Mouse (Mus musculus) stomach, embryonic 14.5 days (tissue): ENCODE data around the gene Anxa1. TPM values are rescaled to one million over a fixed set of nuclear protein-coding genes. Genes with fewer than 3 reads are reported as not detected.

Source experiments
- ATAC-seq: fragments of 200-750 bp; cut with Nextera tagmentation; 2 replicates; pipeline ENCODE4 v1.8.0; 2017; ENCODE audit warnings: low read depth, moderate TSS enrichment; ENCODE audit not compliant: insufficient number of reproducible peaks, insufficient read depth, low FRiP score
- H3K27ac ChIP-seq: fragments of 300-500 bp; sonication (generic); 2 replicates; pipeline ENCODE4 v1.5.1; 2014; ENCODE audit warnings: mild to moderate bottlenecking, low read length, moderate library complexity, mixed read lengths
- H3K27me3 ChIP-seq: fragments of 300-500 bp; sonication (generic); 2 replicates; pipeline ENCODE4 v1.6.1; 2014; ENCODE audit warnings: low read length, control low read depth, mixed read lengths; ENCODE audit not compliant: control insufficient read depth, insufficient read depth
- H3K36me3 ChIP-seq: fragments of 300-500 bp; sonication (generic); 2 replicates; pipeline ENCODE4 v1.6.1; 2014; ENCODE audit warnings: mild to moderate bottlenecking, control low read depth, low read length, moderate library complexity, mixed read lengths; ENCODE audit not compliant: control insufficient read depth, insufficient read depth
- H3K4me1 ChIP-seq: fragments of 300-500 bp; sonication (generic); 2 replicates; pipeline ENCODE4 v1.6.1; 2014; ENCODE audit warnings: low read length, control low read depth, mixed read lengths; ENCODE audit not compliant: control insufficient read depth, insufficient read depth
- H3K4me2 ChIP-seq: fragments of 300-500 bp; sonication (generic); replicated peaks from 2 replicates; pipeline ENCODE4 v1.6.1; 2014; ENCODE audit warnings: low read depth, low read length, control low read depth
- H3K4me3 ChIP-seq: fragments of 300-500 bp; sonication (generic); 2 replicates; pipeline ENCODE4 v1.5.1; 2014; ENCODE audit warnings: low read depth, low read length, control low read depth
- H3K9ac ChIP-seq: fragments of 300-500 bp; sonication (generic); replicated peaks from 2 replicates; pipeline ENCODE4 v1.6.1; 2014; ENCODE audit warnings: low read depth, mild to moderate bottlenecking, control low read depth, low read length, moderate library complexity, mixed read lengths
- H3K9me3 ChIP-seq: fragments of 300-500 bp; sonication (generic); 2 replicates; pipeline ENCODE4 v1.6.1; 2016; ENCODE audit warnings: low read depth, low read length, control low read depth; ENCODE audit not compliant: control insufficient read depth
- WGBS: fragments of 180-500 bp; shearing (Covaris S2); extraction: QIAGEN DNeasy Blood & Tissue Kit; methylation state at CpG from one replicate; pipeline ENCODE4 v1.1.7; 2014; 5-methylcytosine and 5-hydroxymethylcytosine counted together
- polyA plus RNA-seq: library from polyadenylated mRNA; unstranded; fragments of >200 nt; fragmentation: Nextera tagmentation; extraction: Ambion mirVana; gene quantifications from 2 replicates; pipeline ENCODE4 v1.2.1, GENCODE M21; 2014

The Anxa1 gene
- polyA plus RNA-seq, 1 experiment from 2014 or later: 417 TPM

- no peaks in the 10 kb centered on the region for H3K27me3 ChIP-seq
- H3K4me1 ChIP-seq: 0 out of 2 replicates have a peak, but pooled peaks cover 2% of the 10 kb centered on the region
- H3K9ac ChIP-seq: no peak overlapping the region
- peak overlapping the region; percentile 27; the same call in 1 of the 2 replicates for H3K27ac ChIP-seq
- H3K36me3 ChIP-seq: no peaks in the 10 kb centered on the region
- no peak overlapping the region for H3K4me2 ChIP-seq
- no peak for ATAC-seq
- no peaks in the 10 kb centered on the region for H3K9me3 ChIP-seq
- WGBS: 51% methylated on average over 4 of the region's 4 CpGs
- H3K4me3 ChIP-seq: no peak overlapping the region
These were observed 14.3 kb upstream of the Anxa1 start for GRCm38 (mm10) chr19:20405015-20405414.

GRCm38 (mm10) chr19:20403740-20404139, 13.0 kb upstream of the Anxa1 start:
- Histone ChIP-seq H3K36me3 (no peaks in the 10 kb centered on the region), H3K9me3 (no peaks in the 10 kb centered on the region), H3K27me3 (no peaks in the 10 kb centered on the region), H3K4me2 (no peak overlapping the region), H3K4me1 (0 out of 2 replicates have a peak, but pooled peaks cover 2% of the 10 kb centered on the region), H3K27ac (no peak overlapping the region), H3K9ac (no peak overlapping the region), H3K4me3 (no peak overlapping the region)
- no peak for ATAC-seq
- WGBS: 71% methylated on average over 3 of the region's 3 CpGs

DNA sequence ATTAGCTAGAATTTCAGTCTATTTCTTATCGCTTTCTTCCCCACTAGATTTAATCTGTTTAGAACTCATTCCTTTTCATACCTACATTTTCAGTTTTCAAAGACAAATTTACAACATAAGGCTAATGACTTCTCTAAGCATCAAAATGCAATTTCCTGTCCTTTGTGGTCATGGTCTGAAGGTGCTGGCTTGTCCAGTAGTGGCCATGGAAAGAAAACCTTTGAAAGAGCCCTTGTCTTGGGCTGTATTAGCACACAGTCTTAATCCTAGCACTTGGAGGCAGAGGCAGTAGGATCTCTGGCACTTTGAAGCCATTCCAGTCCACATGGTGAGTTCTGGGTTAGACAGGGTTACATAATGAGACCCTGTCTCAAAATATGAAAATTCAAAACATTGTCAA, 12.5 kb upstream of the Anxa1 start:
- H3K4me2 ChIP-seq: no peak overlapping the region
- H3K36me3 ChIP-seq: no peaks in the 10 kb centered on the region
- 86% methylated on average over 1 of the region's 1 CpGs for WGBS
- H3K9ac ChIP-seq: no peak overlapping the region
- no peak overlapping the region for H3K4me3 ChIP-seq
- H3K27me3 ChIP-seq: no peaks in the 10 kb centered on the region
- 0 out of 2 replicates have a peak, but pooled peaks cover 2% of the 10 kb centered on the region for H3K4me1 ChIP-seq
- no peaks in the 10 kb centered on the region for H3K9me3 ChIP-seq
- H3K27ac ChIP-seq: no peak overlapping the region
- no peak for ATAC-seq

DNA sequence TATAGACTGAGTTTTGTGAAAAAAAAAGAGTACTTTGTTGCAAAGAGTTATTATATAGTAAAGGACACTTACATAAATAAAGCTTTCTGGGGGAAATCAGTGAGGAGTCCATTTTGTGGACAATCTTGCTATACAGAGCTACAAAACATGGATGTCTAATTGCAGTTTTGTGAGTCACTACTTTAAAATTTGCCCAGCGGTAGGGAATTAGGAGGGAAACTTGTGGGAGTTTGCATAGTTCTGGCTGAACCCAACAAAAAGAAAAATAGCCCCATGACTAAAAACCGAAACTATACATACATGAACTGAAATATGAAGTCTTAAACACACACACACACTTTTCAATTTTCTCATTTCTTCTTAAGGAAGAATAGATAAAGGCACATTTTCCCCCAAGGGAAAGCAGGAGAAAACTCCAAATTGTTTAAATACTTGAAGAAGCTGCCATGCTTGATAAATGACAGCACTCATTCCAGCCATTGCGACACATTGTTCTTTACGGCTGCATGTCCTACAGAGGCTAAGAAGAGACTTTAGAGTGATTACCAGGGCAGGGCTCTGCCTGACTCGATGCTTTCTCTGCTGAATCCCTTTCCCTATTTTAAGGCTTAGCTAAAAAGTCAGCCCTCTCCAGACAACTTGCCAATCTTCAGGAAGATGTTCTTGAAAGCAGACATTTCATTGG, 11.9 kb upstream of the Anxa1 start:
- 33% methylated on average over 5 of the region's 5 CpGs for WGBS
- Histone ChIP-seq H3K4me2 (no peak overlapping the region), H3K27ac (0 out of 2 replicates have a peak overlapping the region, but pooled peaks have one; percentile 16), H3K36me3 (no peaks in the 10 kb centered on the region), H3K4me3 (no peak overlapping the region), H3K9me3 (no peaks in the 10 kb centered on the region), H3K9ac (no peak overlapping the region), H3K4me1 (0 out of 2 replicates have a peak, but pooled peaks cover 2% of the 10 kb centered on the region), H3K27me3 (no peaks in the 10 kb centered on the region)
- no peak for ATAC-seq

- H3K9me3 ChIP-seq: no peaks in the 10 kb centered on the region
- H3K27ac ChIP-seq: no peak overlapping the region
- no peaks in the 10 kb centered on the region for H3K27me3 ChIP-seq
- H3K4me1 ChIP-seq: 0 out of 2 replicates have a peak, but pooled peaks cover 2% of the 10 kb centered on the region
- no peak overlapping the region for H3K4me2 ChIP-seq
- no peak overlapping the region for H3K4me3 ChIP-seq
- H3K36me3 ChIP-seq: no peaks in the 10 kb centered on the region
- no peak overlapping the region for H3K9ac ChIP-seq
- 66% methylated on average over 3 of the region's 3 CpGs for WGBS
- peak; percentile 70; the same call in 1 of the 2 replicates for ATAC-seq
These were observed 11.2 kb upstream of the Anxa1 start for GRCm38 (mm10) chr19:20401961-20402360.

DNA sequence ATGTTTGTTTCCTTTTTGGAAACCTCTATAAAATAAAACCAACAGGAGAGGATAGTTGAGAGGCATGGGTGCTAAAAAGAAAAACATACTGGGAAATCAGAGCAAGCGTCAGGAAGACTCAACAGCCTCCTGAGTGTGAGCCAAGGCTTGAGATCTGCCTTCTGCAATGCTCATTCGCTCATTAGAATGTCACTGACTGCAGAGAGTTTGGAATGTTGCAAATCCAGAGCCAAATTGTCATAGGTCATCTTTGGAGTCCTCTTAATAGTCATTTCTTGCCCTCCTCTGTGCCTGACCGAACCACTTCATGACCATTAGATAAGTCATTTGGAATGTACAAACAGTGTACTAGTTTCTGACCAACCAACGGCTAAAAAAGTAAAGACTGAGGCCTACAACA, 8.4 kb upstream of the Anxa1 start:
- H3K9ac ChIP-seq: no peak overlapping the region
- WGBS: 65% methylated on average over 4 of the region's 4 CpGs
- H3K27me3 ChIP-seq: no peaks in the 10 kb centered on the region
- H3K4me3 ChIP-seq: no peak overlapping the region
- no peak overlapping the region for H3K27ac ChIP-seq
- no peak overlapping the region for H3K4me2 ChIP-seq
- no peaks in the 10 kb centered on the region for H3K4me1 ChIP-seq
- H3K36me3 ChIP-seq: no peaks in the 10 kb centered on the region
- ATAC-seq: no peak
- no peaks in the 10 kb centered on the region for H3K9me3 ChIP-seq

- Histone ChIP-seq H3K4me3 (no peak overlapping the region), H3K9ac (no peak overlapping the region), H3K4me1 (no peaks in the 10 kb centered on the region), H3K4me2 (no peak overlapping the region), H3K9me3 (no peaks in the 10 kb centered on the region), H3K36me3 (no peaks in the 10 kb centered on the region), H3K27me3 (no peaks in the 10 kb centered on the region), H3K27ac (no peak overlapping the region)
- no peak for ATAC-seq
- 98% methylated on average over 1 of the region's 1 CpGs for WGBS
These were observed 6.3 kb upstream of the Anxa1 start for GRCm38 (mm10) chr19:20397092-20397491.

DNA sequence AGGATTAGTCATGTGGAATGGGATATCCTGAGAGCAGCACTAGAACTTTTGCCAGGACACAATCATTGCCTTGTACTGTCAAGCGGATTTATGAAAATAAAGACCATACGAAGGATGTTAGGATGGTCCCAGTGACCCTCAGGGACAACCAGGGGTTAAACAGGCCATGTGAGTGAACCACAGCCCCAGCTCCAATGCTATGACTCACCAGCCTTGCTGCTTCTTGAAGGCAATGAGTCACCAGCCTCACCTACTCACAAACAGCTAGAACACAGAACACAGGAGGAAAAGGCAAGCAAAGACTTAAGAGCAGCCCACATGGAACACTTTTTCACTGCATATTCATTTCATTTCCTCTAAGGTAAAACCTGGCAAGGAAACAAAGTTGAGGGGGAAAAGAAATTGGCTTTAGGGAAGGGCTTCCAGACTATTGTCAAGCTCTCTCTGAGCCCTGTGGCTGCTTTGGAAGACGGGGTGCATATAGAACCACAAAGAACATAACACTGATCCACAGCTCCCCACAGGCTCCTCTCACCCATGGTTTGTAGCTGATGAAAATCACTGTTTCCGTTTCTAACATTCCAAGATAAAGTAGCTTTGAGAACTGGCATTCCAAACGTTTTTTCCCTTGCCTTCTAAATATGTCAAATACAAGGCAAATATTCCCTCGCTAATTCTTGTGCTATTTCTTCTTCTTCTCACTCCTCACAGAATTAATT, 3.0 kb upstream of the Anxa1 start:
- Histone ChIP-seq H3K9me3 (no peaks in the 10 kb centered on the region), H3K27ac (no peak overlapping the region), H3K27me3 (no peaks in the 10 kb centered on the region), H3K36me3 (no peaks in the 10 kb centered on the region), H3K4me1 (no peaks in the 10 kb centered on the region; the same call in 1 of the 2 replicates), H3K4me3 (no peak overlapping the region), H3K9ac (no peak overlapping the region), H3K4me2 (no peak overlapping the region)
- ATAC-seq: 0 out of 2 replicates have a peak, but pooled peaks have one; percentile 56
- 64% methylated on average over 6 of the region's 6 CpGs for WGBS
